Mouse (Mus musculus): ENCODE results near the gene Zfp946. TPM values are rescaled to one million over a fixed set of nuclear protein-coding genes. Genes with fewer than 3 reads are reported as not detected.

Zfp946 gene
- 10 to 100 TPM; 11.6 to 14.5 TPM for total RNA-seq (2021)
- long read RNA-seq, experiment 1, transcript Zfp946-202 (7 exons, 2,926 nt): major isoform, 5 of 20 reads
- long read RNA-seq, experiment 1, partial matches to known transcripts: 2 of 20 reads
- long read RNA-seq, experiment 1, other reads (novel, unspliced or antisense): 12 of 20 reads
- long read RNA-seq, experiment 2, partial matches to known transcripts: 6 of 13 reads
- long read RNA-seq, experiment 2, other reads (novel, unspliced or antisense): 4 of 13 reads

DNA sequence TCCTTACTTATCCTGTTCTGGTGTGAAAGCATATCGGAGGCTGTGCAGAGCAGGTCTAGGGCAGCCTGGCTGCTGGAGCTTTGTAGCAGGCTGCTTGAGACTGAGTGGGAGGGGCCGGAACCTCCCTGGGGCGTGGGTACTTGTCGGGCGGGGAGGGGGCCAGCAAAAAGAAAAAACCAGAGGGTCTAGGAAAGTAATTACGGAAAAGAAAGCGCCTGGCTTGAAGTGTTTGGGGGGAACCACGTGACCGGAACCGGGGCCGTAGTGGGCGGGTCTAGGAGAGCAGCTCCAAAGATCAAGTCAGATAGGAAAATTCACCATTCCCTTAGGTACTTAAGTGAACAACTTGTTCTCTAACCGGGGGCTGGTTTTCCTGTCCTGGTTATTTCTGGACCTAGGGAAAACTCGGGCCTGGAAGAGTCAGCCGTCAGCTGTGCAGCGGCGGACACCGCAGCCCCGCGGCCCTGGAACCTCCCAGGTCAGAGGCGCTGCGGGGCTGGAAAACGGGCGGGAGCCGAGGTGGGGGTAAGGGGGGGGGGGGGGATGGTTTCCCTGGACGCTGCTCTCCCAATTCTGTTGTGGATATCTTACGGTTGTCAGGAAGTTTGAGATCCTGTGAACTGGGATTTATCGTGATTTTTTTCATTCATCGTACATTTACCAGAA, at the start of gene Zfp946:
Zfp946 (plus strand) TSS at position 271 of the 666 bp plus-strand sequence.
- peak; percentile 76 to 80 for DNase-seq (ENCODE audit: low spot score in 2 of 2)

DNA sequence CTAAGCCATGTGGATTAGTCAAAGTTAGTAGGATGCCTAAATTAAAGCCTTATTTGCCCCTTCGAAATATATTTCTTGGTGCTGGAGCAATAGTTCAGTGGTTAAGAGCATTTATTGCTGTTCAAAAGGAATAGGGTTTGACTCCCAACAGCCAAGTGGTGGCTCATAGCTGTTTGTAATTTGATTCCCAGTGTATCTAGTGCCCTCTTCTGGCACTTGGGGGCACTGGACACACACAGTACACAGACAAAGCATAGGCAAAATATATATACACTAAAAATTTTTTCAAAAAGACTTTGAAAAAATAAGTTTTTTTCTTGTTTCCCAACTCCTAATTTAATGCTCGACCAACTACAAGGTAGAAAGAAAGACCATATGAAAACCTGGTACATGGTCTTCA, 13.3 kb upstream of the Zfp946 start:
- DNase-seq (ENCODE audit: low spot score in 2 of 2): no peak

DNA sequence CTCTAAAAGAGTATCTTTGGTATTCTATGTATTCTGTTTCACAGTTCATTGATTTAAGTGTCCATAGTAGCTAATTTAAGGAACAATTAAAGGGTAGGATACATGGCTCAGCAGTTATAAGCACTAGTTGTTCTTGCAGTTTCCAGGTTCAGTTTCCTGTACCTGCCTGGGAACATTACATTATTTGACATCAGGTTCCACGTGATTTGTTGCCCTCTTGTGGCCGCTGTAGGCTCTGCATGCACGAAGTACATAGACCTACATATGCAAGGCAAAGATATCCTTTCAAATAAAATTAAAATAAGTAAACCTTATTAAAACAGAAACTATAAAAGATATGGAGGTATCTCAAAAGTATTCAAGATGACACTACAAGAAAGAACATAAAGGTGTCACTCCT, 6.5 kb upstream of the Zfp946 start:
- peak; percentile 28 to 60 for DNase-seq (ENCODE audit: low spot score in 2 of 2)

DNA sequence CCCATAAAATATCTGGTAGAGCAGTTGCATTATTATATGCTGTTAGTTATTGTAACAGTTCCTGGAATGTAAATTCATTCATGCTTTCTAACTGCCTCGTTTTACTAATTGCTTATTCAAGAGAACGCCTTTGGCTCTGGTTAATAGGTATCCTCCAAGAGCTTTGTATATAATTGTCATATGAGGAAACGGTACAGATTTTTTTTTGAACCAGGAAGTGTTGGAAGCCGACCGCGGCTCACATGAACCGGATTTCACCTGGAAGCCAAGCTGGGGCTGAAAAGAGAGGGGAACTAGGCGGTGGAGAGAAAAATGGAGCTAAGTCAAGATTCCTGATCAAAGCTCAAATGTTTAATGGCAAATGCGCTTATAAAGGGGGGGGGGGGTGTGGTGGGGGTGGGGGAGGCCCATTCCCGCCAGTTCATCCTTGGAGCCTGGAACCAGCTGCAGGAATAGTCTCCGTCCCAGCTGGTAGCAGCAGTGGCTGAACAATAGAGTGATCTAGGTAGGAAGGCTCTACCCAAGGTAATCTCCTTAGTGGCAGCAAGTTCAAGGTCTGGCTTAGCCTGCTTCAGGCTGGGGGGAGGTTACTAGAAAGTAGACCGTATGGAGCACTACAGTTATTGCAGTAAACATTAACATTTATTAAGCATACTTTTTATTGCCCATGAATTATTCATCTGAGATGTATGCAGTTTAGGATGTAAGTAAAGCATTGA, 773 bp downstream of the Zfp946 start:
- peak in 1 of 2 experiments; percentile 2 for DNase-seq (ENCODE audit: low spot score in 2 of 2)

DNA sequence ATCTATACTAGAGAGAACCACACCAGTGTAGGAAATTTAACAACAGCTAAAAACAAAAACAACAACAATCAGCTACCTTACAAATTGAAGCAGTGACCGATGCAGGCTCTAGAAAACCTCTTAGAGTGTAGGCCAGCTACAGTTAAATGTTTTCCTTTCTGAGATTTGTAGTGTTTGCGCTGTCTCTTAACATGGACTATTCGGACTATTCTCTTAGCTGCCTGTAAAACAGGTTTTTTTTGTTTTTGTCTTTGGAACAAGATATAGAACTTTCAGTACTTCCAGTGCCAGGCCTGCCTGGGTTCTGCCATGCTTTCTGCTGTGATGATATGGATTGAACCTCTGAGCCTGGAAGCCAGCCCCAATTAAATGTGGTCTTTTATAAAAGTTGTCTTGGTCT, 23.7 kb downstream of the Zfp946 start:
- DNase-seq (ENCODE audit: low spot score in 2 of 2): no peak

DNA sequence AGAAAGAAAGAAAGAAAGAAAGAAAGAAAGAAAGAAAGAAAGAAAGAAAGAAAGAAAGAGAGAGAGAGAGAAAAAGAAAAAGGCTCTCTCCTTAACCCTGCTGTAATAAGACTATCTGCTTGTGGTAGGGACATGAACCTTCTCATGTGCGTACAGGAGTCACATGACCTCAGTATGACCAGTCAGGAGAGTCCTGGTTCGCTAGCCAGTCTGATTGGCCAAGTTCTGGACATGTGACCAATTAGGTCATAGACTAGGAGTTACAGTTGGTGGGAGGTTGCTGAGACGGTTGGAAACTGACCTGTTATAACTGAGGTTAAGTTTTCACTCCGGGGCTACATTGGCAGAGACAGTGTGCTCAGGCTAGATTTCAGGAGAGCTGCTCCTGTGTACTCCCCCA, 73.1 kb downstream of the Zfp946 start:
- DNase-seq (ENCODE audit: low spot score in 2 of 2): no peak

Other genes starting within 250 kb of the Zfp946 start
- gene Zfp994, start 198.6 kb upstream of the Zfp946 start, total RNA-seq (2021): 1 to 10 TPM; 4.9 to 5.0 TPM
- gene CT030661.1, start 109.4 kb upstream of the Zfp946 start, total RNA-seq (2021): 10 to 100 TPM; 10.3 to 11.9 TPM
- 1 to 10 TPM; 9.0 to 9.3 TPM for gene Zfp944, start 62.8 kb upstream of the Zfp946 start, total RNA-seq (2021)
- 10 to 100 TPM; 10.9 to 11.5 TPM for gene Zfp758, start 62.8 kb upstream of the Zfp946 start, total RNA-seq (2021)
- not detected for gene Vmn2r111, start 149.3 kb downstream of the Zfp946 start, total RNA-seq (2021)
- not detected for gene Vmn2r112, start 176.7 kb downstream of the Zfp946 start, total RNA-seq (2021)

Measured in left cerebral cortex, adult 18-20 months (tissue).